Mouse (Mus musculus) myocyte (in vitro differentiated cells): ENCODE results near the gene Nfia. TPM values are rescaled to one million over a fixed set of nuclear protein-coding genes. Genes with fewer than 3 reads are reported as not detected.

Experiments
- H3K27me3 ChIP-seq: one replicate; pipeline ENCODE4 v1.6.1; 2011; ENCODE audit not compliant: control insufficient read depth, insufficient read depth, insufficient read length
- H3K36me3 ChIP-seq: one replicate; pipeline ENCODE4 v1.6.1; 2011; ENCODE audit not compliant: control insufficient read depth, insufficient read depth
- H3K4me2 ChIP-seq: one replicate; pipeline ENCODE4 v1.6.1; 2011; ENCODE audit warnings: low read depth, control low read depth
- H3K4me3 ChIP-seq: one replicate; pipeline ENCODE4 v1.5.1; 2011; ENCODE audit warnings: mild to moderate bottlenecking, control low read depth, moderate library complexity
- H3K79me2 ChIP-seq: one replicate; pipeline ENCODE4 v1.6.1; 2011; ENCODE audit not compliant: control insufficient read depth, insufficient read depth
- H3ac ChIP-seq: one replicate; pipeline ENCODE4 v1.6.1; 2011; ENCODE audit not compliant: control insufficient read depth, insufficient read length
- CEBPB ChIP-seq: IDR thresholded peaks from 2 replicates; pipeline ENCODE4 v1.6.1; 2011; ENCODE audit warnings: mild to moderate bottlenecking, moderate library complexity; ENCODE audit not compliant: poor library complexity, insufficient read depth, severe bottlenecking
- E2F4 ChIP-seq: IDR thresholded peaks from one replicate; pipeline ENCODE4 v1.6.1; 2011; ENCODE audit warnings: mild to moderate bottlenecking, control low read depth, moderate library complexity; ENCODE audit not compliant: insufficient read depth
- MAX ChIP-seq: IDR thresholded peaks from one replicate; pipeline ENCODE4 v1.6.1; 2011; ENCODE audit warnings: low read depth, mild to moderate bottlenecking, control low read depth
- MYOD1 ChIP-seq, 3 experiments: IDR thresholded peaks; one replicate each; pipeline ENCODE4 v1.6.1; 2011; ENCODE audit warnings: control low read depth in 2 of 3, low read depth in 2 of 3, mild to moderate bottlenecking in 2 of 3, moderate library complexity in 1 of 3; ENCODE audit not compliant: insufficient read length in 2 of 3, control insufficient read depth in 1 of 3
- MYOG ChIP-seq, 3 experiments: IDR thresholded peaks; one replicate each; pipeline ENCODE4 v1.6.1; 2011; ENCODE audit warnings: control low read depth in 2 of 3, low read depth in 2 of 3, mild to moderate bottlenecking in 2 of 3; ENCODE audit not compliant: insufficient read length in 2 of 3, control insufficient read depth in 1 of 3, insufficient read depth in 1 of 3
- POLR2A ChIP-seq: IDR thresholded peaks from one replicate; pipeline ENCODE4 v1.6.1; 2011; ENCODE audit warnings: low read depth, mild to moderate bottlenecking, control low read depth, moderate library complexity; ENCODE audit not compliant: insufficient read length
- POLR2AphosphoS2 ChIP-seq: IDR thresholded peaks from one replicate; pipeline ENCODE4 v1.6.1; 2011; ENCODE audit warnings: low read depth, control low read depth; ENCODE audit not compliant: insufficient read length
- REST ChIP-seq: IDR thresholded peaks from one replicate; pipeline ENCODE4 v1.6.1; 2011; ENCODE audit warnings: mild to moderate bottlenecking, control low read depth, moderate library complexity; ENCODE audit not compliant: insufficient read depth, insufficient read length
- SRF ChIP-seq: IDR thresholded peaks from one replicate; pipeline ENCODE4 v1.6.1; 2011; ENCODE audit warnings: low read depth; ENCODE audit not compliant: control insufficient read depth, insufficient read length
- TCF12 ChIP-seq: IDR thresholded peaks from one replicate; pipeline ENCODE4 v1.6.1; 2011; ENCODE audit warnings: mild to moderate bottlenecking, control low read depth; ENCODE audit not compliant: poor library complexity, insufficient read depth, severe bottlenecking
- TCF3 ChIP-seq: IDR thresholded peaks from one replicate; pipeline ENCODE4 v1.6.1; 2011; ENCODE audit warnings: low read depth, control low read depth; ENCODE audit not compliant: insufficient read length
- USF1 ChIP-seq: IDR thresholded peaks from one replicate; pipeline ENCODE4 v1.6.1; 2011; ENCODE audit warnings: low read depth, mild to moderate bottlenecking, control low read depth, moderate library complexity
- polyA plus RNA-seq: library from polyadenylated mRNA; unstranded; fragments of >200 nt; fragmentation: generic; extraction: Trizol; gene quantifications from one replicate; pipeline ENCODE4 v1.2.1, GENCODE M21; 2012; ENCODE audit warnings: missing spikeins

The Nfia gene
- polyA plus RNA-seq, 1 experiment: 0.25 TPM

GRCm38 (mm10) chr4:97891611-97892010, 119.1 kb downstream of the Nfia start:
- no peak for TF ChIP-seq USF1
- TF ChIP-seq REST: no peak
- TF ChIP-seq SRF: no peak
- TF ChIP-seq TCF12: no peak
- no peak for TF ChIP-seq CEBPB
- TF ChIP-seq POLR2A: no peak
- no peak for TF ChIP-seq MYOG (IDR thresholded peaks at IDR 0.05; ENCODE audit: control insufficient read depth in 1 of 3, insufficient read depth in 1 of 3, insufficient read length in 2 of 3, low read depth in 2 of 3)
- no peak for TF ChIP-seq TCF3
- TF ChIP-seq MYOD1 (IDR thresholded peaks at IDR 0.05; ENCODE audit: control insufficient read depth in 1 of 3, insufficient read length in 2 of 3, low read depth in 2 of 3): no peak
- TF ChIP-seq POLR2AphosphoS2: no peak
- TF ChIP-seq E2F4: no peak
- TF ChIP-seq MAX: no peak
- no peak overlapping the region for H3ac ChIP-seq
- no peak overlapping the region for H3K4me3 ChIP-seq
- no peak overlapping the region for H3K4me2 ChIP-seq
- no peaks in the 10 kb centered on the region for H3K27me3 ChIP-seq
- H3K36me3 ChIP-seq: no peaks in the 10 kb centered on the region
- no peaks in the 10 kb centered on the region for H3K79me2 ChIP-seq

GRCm38 (mm10) chr4:97893915-97894884, 121.7 kb downstream of the Nfia start:
- Histone ChIP-seq H3K79me2 (no peaks in the 10 kb centered on the region), H3ac (no peak overlapping the region), H3K4me2 (no peak overlapping the region), H3K27me3 (no peaks in the 10 kb centered on the region), H3K4me3 (no peak overlapping the region), H3K36me3 (no peaks in the 10 kb centered on the region)
- TF ChIP-seq E2F4 (no peak), TCF12 (no peak), POLR2A (no peak), SRF (no peak), MYOG (IDR thresholded peaks at IDR 0.05; ENCODE audit: control insufficient read depth in 1 of 3, insufficient read depth in 1 of 3, insufficient read length in 2 of 3, low read depth in 2 of 3) (no peak), POLR2AphosphoS2 (no peak), REST (no peak)

- H3K4me3 ChIP-seq: no peak overlapping the region
- H3K4me2 ChIP-seq: no peak overlapping the region
- no peaks in the 10 kb centered on the region for H3K27me3 ChIP-seq
- no peaks in the 10 kb centered on the region for H3K36me3 ChIP-seq
- TF ChIP-seq MYOD1 (IDR thresholded peaks at IDR 0.05; ENCODE audit: control insufficient read depth in 1 of 3, insufficient read length in 2 of 3, low read depth in 2 of 3) (no peak), POLR2A (no peak), REST (no peak), USF1 (no peak), TCF12 (no peak), E2F4 (no peak), MYOG (IDR thresholded peaks at IDR 0.05; ENCODE audit: control insufficient read depth in 1 of 3, insufficient read depth in 1 of 3, insufficient read length in 2 of 3, low read depth in 2 of 3) (no peak), MAX (no peak), POLR2AphosphoS2 (no peak), TCF3 (no peak), CEBPB (no peak), SRF (no peak)
- H3ac ChIP-seq: no peak overlapping the region
- H3K79me2 ChIP-seq: no peaks in the 10 kb centered on the region
These were observed 123.4 kb downstream of the Nfia start for GRCm38 (mm10) chr4:97895940-97896339.

- H3K4me3 ChIP-seq: no peak overlapping the region
- H3K4me2 ChIP-seq: no peak overlapping the region
- TF ChIP-seq REST (no peak), POLR2A (no peak), CEBPB (no peak), E2F4 (no peak), TCF12 (no peak), USF1 (no peak), MYOD1 (IDR thresholded peaks at IDR 0.05; ENCODE audit: control insufficient read depth in 1 of 3, insufficient read length in 2 of 3, low read depth in 2 of 3) (no peak), TCF3 (no peak), POLR2AphosphoS2 (no peak), MYOG (IDR thresholded peaks at IDR 0.05; ENCODE audit: control insufficient read depth in 1 of 3, insufficient read depth in 1 of 3, insufficient read length in 2 of 3, low read depth in 2 of 3) (no peak), SRF (no peak), MAX (no peak)
- no peak overlapping the region for H3ac ChIP-seq
- H3K36me3 ChIP-seq: no peaks in the 10 kb centered on the region
- H3K79me2 ChIP-seq: no peaks in the 10 kb centered on the region
- H3K27me3 ChIP-seq: no peaks in the 10 kb centered on the region
These were observed 127.9 kb downstream of the Nfia start for GRCm38 (mm10) chr4:97900256-97900944.
